Mouse (Mus musculus): Measurements from ENCODE around the gene Myoz2. TPM values are rescaled to one million over a fixed set of nuclear protein-coding genes. Genes with fewer than 3 reads are reported as not detected.
A peak's percentile ranks its signal among the peaks of the same experiment; 100 is the strongest.

Myoz2 gene
- polyA plus RNA-seq, 2 experiments, result not detected

DNA sequence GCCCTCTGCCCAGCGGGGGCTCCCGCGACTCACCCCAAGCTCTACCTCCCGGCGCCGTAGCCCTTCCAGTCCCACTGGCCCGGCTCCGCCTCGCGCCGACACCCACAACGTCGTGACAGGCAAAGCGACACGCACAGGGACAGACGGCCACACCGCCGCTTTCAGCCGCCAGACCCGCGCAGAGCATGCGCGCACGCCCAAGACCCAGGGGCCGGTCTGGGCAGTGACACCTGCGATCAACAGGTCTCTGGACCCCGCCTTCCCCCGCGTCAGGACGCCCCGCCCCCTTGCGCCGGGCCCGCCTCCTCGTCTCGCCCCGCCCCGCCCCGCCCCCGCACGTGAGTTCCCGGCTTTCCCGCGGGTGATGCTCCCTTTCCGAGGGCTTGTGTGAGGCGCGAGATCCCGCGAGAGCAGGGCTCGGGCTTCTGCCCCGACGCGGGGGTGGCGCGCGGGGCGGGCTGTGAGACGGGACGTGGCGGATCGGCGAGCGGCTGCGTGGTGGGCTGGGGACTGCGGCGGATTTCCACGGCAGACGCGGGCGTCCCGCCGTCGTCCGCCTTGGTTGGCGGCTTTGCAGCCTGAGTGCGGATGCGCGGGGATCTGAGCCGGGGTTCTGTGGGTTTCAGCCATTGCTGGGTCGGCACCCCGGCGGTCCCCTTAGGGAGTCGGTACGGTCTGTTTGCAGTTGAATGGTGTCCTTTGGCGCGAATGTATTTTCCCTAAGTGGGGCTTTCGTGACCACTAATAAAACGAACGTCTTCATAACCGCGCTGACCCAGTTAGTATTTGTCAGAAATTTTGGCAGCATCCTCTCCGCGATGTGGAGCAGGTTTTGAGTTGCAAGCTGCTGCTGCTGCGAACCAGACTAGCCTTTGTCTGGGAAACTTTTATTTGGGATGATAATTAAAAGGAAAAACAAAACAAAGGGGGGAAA is 50.3 kb downstream of the Myoz2 start, which contains the start of gene Usp53:
Gene Usp53 (minus strand): TSS at position 262 of the 934 bp plus-strand sequence.
- DNase-seq (ENCODE audit: low read depth in 3 of 3, low spot score in 3 of 3) (peak; percentile 80 to 89 (median 82)), ATAC-seq (ENCODE audit: insufficient read depth) (peak; percentile 98)
- Histone ChIP-seq H3K9me3 (ENCODE audit: control insufficient read depth, low read length) (no peaks in the 10 kb centered on the region), H3K9ac (replicated peaks) (peak within 1 kb of the TSS; percentile 77), H3K4me1 (replicated peaks; ENCODE audit: control insufficient read depth in 2 of 2, insufficient read depth in 2 of 2, low read length in 1 of 2) (peaks cover 5 to 11% of the 10 kb centered on the region in 2 experiments; a peak in 3 of 4 replicates), H3K27ac (peak within 1 kb of the TSS; percentile 58), H3K27me3 (ENCODE audit: control insufficient read depth, insufficient read depth, low read length) (no peaks in the 10 kb centered on the region), H3K4me3 (ENCODE audit: insufficient read depth in 1 of 2, low read depth in 2 of 2, low read length in 2 of 2) (peak within 1 kb of the TSS; percentile 70 to 80), H3K4me2 (ENCODE audit: low read depth) (peak within 1 kb of the TSS; percentile 85), H3K36me3 (replicated peaks; ENCODE audit: control insufficient read depth, insufficient read depth, low read depth) (no peaks in the 10 kb centered on the region)
- under 1% methylated on average over 81 of the region's 94 CpGs for WGBS (ENCODE audit: insufficient replicate concordance)
- no peak for TF ChIP-seq EP300 (IDR thresholded peaks at IDR 0.05; ENCODE audit: low read depth)
- TF ChIP-seq CTCF (IDR thresholded peaks at IDR 0.05; ENCODE audit: low read depth), result no peak

DNA sequence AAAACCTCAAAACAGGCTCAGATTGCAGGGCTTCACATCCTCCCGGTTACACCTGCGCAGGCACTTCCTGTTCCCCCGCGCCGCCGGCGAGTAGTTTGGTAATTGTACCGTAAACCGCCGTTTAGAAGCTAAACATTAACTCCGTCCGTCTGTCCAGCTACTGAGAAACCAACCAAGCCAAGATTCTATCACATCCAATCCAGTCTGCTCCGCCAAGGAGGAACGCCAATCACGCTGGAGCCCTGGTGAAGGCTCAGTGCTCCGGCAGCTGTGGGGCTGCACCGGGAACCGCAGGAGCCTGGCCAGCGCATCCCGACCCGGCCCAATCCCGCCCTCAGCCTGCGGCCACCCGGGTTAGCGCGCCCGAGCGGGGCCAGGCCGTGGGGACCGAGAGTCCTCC is 51.0 kb downstream of the Myoz2 start:
- TF ChIP-seq CTCF (IDR thresholded peaks at IDR 0.05; ENCODE audit: low read depth), result no peak
- TF ChIP-seq EP300 (IDR thresholded peaks at IDR 0.05; ENCODE audit: low read depth), result no peak
- Histone ChIP-seq H3K9ac (replicated peaks) (peak overlapping the region; percentile 77), H3K4me1 (replicated peaks; ENCODE audit: control insufficient read depth in 2 of 2, insufficient read depth in 2 of 2, low read length in 1 of 2) (peaks cover 5 to 11% of the 10 kb centered on the region in 2 experiments; a peak in 3 of 4 replicates), H3K27ac (peak overlapping the region; percentile 58), H3K36me3 (replicated peaks; ENCODE audit: control insufficient read depth, insufficient read depth, low read depth) (no peaks in the 10 kb centered on the region), H3K27me3 (ENCODE audit: control insufficient read depth, insufficient read depth, low read length) (no peaks in the 10 kb centered on the region), H3K9me3 (ENCODE audit: control insufficient read depth, low read length) (no peaks in the 10 kb centered on the region), H3K4me3 (ENCODE audit: insufficient read depth in 1 of 2, low read depth in 2 of 2, low read length in 2 of 2) (peak overlapping the region; percentile 70 to 80), H3K4me2 (ENCODE audit: low read depth) (peak overlapping the region; percentile 85)
- WGBS (ENCODE audit: insufficient replicate concordance), result 0% methylated on average over 30 of the region's 30 CpGs
- ATAC-seq (ENCODE audit: insufficient read depth), result peak; percentile 69
- peak; percentile 39 to 53 (median 41) for DNase-seq (ENCODE audit: low read depth in 3 of 3, low spot score in 3 of 3)

DNA sequence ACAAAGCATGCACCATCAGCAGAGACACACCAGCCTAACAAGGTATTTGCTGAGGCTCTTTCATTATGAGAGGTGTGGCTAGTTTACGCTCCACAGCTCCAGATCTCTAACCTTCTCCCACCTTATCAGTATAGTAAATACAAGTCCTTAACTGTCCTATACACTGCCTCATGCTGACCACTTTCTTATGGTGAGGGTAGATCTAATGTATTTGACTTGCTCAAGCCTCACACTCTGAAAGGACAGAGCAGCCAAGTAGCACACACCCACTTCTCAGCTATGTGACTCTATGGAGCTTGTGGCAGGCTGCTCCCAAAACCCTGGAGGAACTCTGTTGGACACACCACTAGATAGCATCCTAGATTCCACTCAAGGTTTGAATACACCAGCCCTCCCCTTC is 58.9 kb downstream of the Myoz2 start:
- ATAC-seq (ENCODE audit: insufficient read depth) (peak; percentile 62), DNase-seq (ENCODE audit: low read depth in 3 of 3, low spot score in 3 of 3) (no peak)
- Histone ChIP-seq H3K9me3 (ENCODE audit: control insufficient read depth, low read length) (no peaks in the 10 kb centered on the region), H3K4me3 (ENCODE audit: insufficient read depth in 1 of 2, low read depth in 2 of 2, low read length in 2 of 2) (no peak overlapping the region), H3K4me2 (ENCODE audit: low read depth) (no peak overlapping the region), H3K27ac (no peak overlapping the region), H3K4me1 (replicated peaks; ENCODE audit: control insufficient read depth in 2 of 2, insufficient read depth in 2 of 2, low read length in 1 of 2) (peaks cover 0 to 2% of the 10 kb centered on the region in 2 experiments; a peak in 1 of 4 replicates), H3K27me3 (ENCODE audit: control insufficient read depth, insufficient read depth, low read length) (no peaks in the 10 kb centered on the region), H3K36me3 (replicated peaks; ENCODE audit: control insufficient read depth, insufficient read depth, low read depth) (no peaks in the 10 kb centered on the region), H3K9ac (replicated peaks) (no peak overlapping the region)
- TF ChIP-seq CTCF (IDR thresholded peaks at IDR 0.05; ENCODE audit: low read depth), result no peak
- TF ChIP-seq EP300 (IDR thresholded peaks at IDR 0.05; ENCODE audit: low read depth), result no peak
- WGBS (ENCODE audit: insufficient replicate concordance), result 42% methylated on average over 1 of the region's 1 CpGs

DNA sequence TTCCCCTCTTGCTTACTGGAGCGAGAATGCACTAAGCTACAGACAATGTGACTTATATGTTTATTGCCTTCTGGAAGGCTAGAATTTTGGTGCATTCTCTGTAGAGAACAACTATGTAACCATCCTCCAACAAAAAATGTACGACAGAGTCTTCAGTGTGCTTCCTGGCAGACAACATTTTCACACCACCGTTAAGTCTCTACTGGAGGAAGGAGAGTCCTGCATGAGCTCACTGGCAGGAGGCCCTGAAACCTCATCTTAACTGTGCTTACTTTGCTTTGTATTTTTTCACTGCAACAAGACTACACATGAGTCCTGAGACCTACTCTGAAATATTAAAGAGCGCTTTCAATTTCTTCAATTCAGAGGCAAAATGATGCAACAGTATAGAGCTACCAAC is 59.5 kb downstream of the Myoz2 start:
- WGBS (ENCODE audit: insufficient replicate concordance), result 74% methylated on average over 4 of the region's 4 CpGs
- Histone ChIP-seq H3K27me3 (ENCODE audit: control insufficient read depth, insufficient read depth, low read length) (no peaks in the 10 kb centered on the region), H3K4me3 (ENCODE audit: insufficient read depth in 1 of 2, low read depth in 2 of 2, low read length in 2 of 2) (no peak overlapping the region), H3K27ac (no peak overlapping the region), H3K9ac (replicated peaks) (no peak overlapping the region), H3K4me2 (ENCODE audit: low read depth) (no peak overlapping the region), H3K4me1 (replicated peaks; ENCODE audit: control insufficient read depth in 2 of 2, insufficient read depth in 2 of 2, low read length in 1 of 2) (peaks cover 0 to 2% of the 10 kb centered on the region in 2 experiments; a peak in 1 of 4 replicates), H3K36me3 (replicated peaks; ENCODE audit: control insufficient read depth, insufficient read depth, low read depth) (no peaks in the 10 kb centered on the region), H3K9me3 (ENCODE audit: control insufficient read depth, low read length) (no peaks in the 10 kb centered on the region)
- ATAC-seq (ENCODE audit: insufficient read depth) (no peak), DNase-seq (ENCODE audit: low read depth in 3 of 3, low spot score in 3 of 3) (no peak)
- TF ChIP-seq EP300 (IDR thresholded peaks at IDR 0.05; ENCODE audit: low read depth) (no peak), CTCF (IDR thresholded peaks at IDR 0.05; ENCODE audit: low read depth) (no peak)

DNA sequence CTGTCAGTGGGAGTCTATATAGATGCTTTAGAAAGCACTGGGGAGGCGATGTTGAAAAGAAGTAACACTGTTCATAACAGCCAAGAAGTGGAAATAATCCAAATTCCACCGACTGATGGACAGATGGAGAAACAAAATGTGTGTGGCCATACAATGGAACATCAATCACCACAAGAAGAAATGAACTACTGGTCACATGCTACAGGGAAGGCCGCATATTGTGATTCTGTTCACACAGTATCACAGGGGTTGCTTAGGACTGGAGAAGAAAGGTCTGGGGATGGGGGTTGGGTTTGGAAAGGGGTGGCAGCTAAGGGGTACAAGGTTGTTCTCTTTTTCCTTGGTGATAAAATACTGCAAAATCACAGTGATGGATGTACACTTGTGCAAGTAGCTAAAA is 60.0 kb downstream of the Myoz2 start:
- TF ChIP-seq CTCF (IDR thresholded peaks at IDR 0.05; ENCODE audit: low read depth) (no peak), EP300 (IDR thresholded peaks at IDR 0.05; ENCODE audit: low read depth) (no peak)
- Histone ChIP-seq H3K4me2 (ENCODE audit: low read depth) (no peak overlapping the region), H3K4me3 (ENCODE audit: insufficient read depth in 1 of 2, low read depth in 2 of 2, low read length in 2 of 2) (no peak overlapping the region), H3K9ac (replicated peaks) (no peak overlapping the region), H3K27ac (no peak overlapping the region), H3K27me3 (ENCODE audit: control insufficient read depth, insufficient read depth, low read length) (no peaks in the 10 kb centered on the region), H3K4me1 (replicated peaks; ENCODE audit: control insufficient read depth in 2 of 2, insufficient read depth in 2 of 2, low read length in 1 of 2) (peaks cover 0 to 2% of the 10 kb centered on the region in 2 experiments; a peak in 1 of 4 replicates), H3K36me3 (replicated peaks; ENCODE audit: control insufficient read depth, insufficient read depth, low read depth) (no peaks in the 10 kb centered on the region), H3K9me3 (ENCODE audit: control insufficient read depth, low read length) (no peaks in the 10 kb centered on the region)
- ATAC-seq (ENCODE audit: insufficient read depth) (no peak), DNase-seq (ENCODE audit: low read depth in 3 of 3, low spot score in 3 of 3) (no peak)
- WGBS (ENCODE audit: insufficient replicate concordance), result 64% methylated on average over 3 of the region's 3 CpGs

All from liver, embryonic 14.5 days (tissue).